Mouse (Mus musculus) embryonic facial prominence, embryonic 10.5 days (tissue): ENCODE results near the gene Nelfcd. TPM values are rescaled to one million over a fixed set of nuclear protein-coding genes. Genes with fewer than 3 reads are reported as not detected.

Source experiments
- DNase-seq: peaks from one replicate; pipeline ENCODE4 v3.0.0-alpha.2; 2017; ENCODE audit warnings: low spot score
- H3K27ac ChIP-seq: fragments of 300-500 bp; sonication (generic); replicated peaks from 2 replicates; pipeline ENCODE4 v1.5.1; 2016; ENCODE audit warnings: mild to moderate bottlenecking
- H3K27me3 ChIP-seq: fragments of 300-500 bp; sonication (generic); replicated peaks from 2 replicates; pipeline ENCODE4 v1.6.1; 2016; ENCODE audit warnings: low read depth, mild to moderate bottlenecking; ENCODE audit not compliant: poor library complexity, severe bottlenecking
- H3K36me3 ChIP-seq: fragments of 300-500 bp; sonication (generic); replicated peaks from 2 replicates; pipeline ENCODE4 v1.6.1; 2016; ENCODE audit warnings: mild to moderate bottlenecking, moderate library complexity
- H3K4me1 ChIP-seq: fragments of 300-500 bp; sonication (generic); 2 replicates; pipeline ENCODE4 v1.6.1; 2016
- H3K4me3 ChIP-seq: fragments of 300-500 bp; sonication (generic); 2 replicates; pipeline ENCODE4 v1.5.1; 2016; ENCODE audit warnings: mild to moderate bottlenecking, moderate library complexity
- H3K9me3 ChIP-seq: fragments of 300-500 bp; sonication (generic); 2 replicates; pipeline ENCODE4 v1.6.1; 2016; ENCODE audit warnings: mild to moderate bottlenecking
- WGBS: fragments of 180-500 bp; shearing (Covaris S2); methylation state at CpG from one replicate; pipeline ENCODE4 v1.1.7; 2016; 5-methylcytosine and 5-hydroxymethylcytosine counted together
- polyA plus RNA-seq: library from polyadenylated mRNA; unstranded; fragments of >200 nt; fragmentation: Nextera tagmentation; extraction: Ambion mirVana; gene quantifications from 2 replicates; pipeline ENCODE4 v1.2.1, GENCODE M21; 2016

The Nelfcd gene
- polyA plus RNA-seq, 1 experiment from 2014 or later = 195 TPM

- Histone ChIP-seq H3K36me3 (peaks cover 28% of the 10 kb centered on the region), H3K27ac (peak overlapping the region; percentile 87; the same call in 1 of the 2 replicates), H3K4me3 (peak overlapping the region; percentile 67; the same call in 1 of the 2 replicates), H3K27me3 (no peaks in the 10 kb centered on the region), H3K4me1 (peaks cover 39% of the 10 kb centered on the region), H3K9me3 (no peaks in the 10 kb centered on the region)
- 46% methylated on average over 5 of the region's 5 CpGs for WGBS
- no peak for DNase-seq
Observed at GRCm38 (mm10) chr2:174439450-174439838, 23.8 kb downstream of the Nelfcd start.

GRCm38 (mm10) chr2:174439961-174440360, 24.4 kb downstream of the Nelfcd start:
- WGBS = 84% methylated on average over 9 of the region's 9 CpGs
- peaks cover 39% of the 10 kb centered on the region for H3K4me1 ChIP-seq
- H3K27me3 ChIP-seq = no peaks in the 10 kb centered on the region
- peaks cover 23% of the 10 kb centered on the region for H3K36me3 ChIP-seq
- no peak overlapping the region for H3K4me3 ChIP-seq
- no peak for DNase-seq
- H3K9me3 ChIP-seq = no peaks in the 10 kb centered on the region
- no peak overlapping the region; the same call in 1 of the 2 replicates for H3K27ac ChIP-seq

GRCm38 (mm10) chr2:174441898-174442297, 26.3 kb downstream of the Nelfcd start:
- no peak overlapping the region for H3K27ac ChIP-seq
- no peak overlapping the region for H3K4me3 ChIP-seq
- DNase-seq = no peak
- 81% methylated on average over 4 of the region's 4 CpGs for WGBS
- H3K36me3 ChIP-seq = peaks cover 6% of the 10 kb centered on the region; the same call in 1 of the 2 replicates
- H3K4me1 ChIP-seq = peaks cover 47% of the 10 kb centered on the region
- H3K27me3 ChIP-seq = no peaks in the 10 kb centered on the region
- H3K9me3 ChIP-seq = no peaks in the 10 kb centered on the region

- Histone ChIP-seq H3K27ac (no peak overlapping the region; the same call in 1 of the 2 replicates), H3K27me3 (no peaks in the 10 kb centered on the region), H3K36me3 (peaks cover under 1% of the 10 kb centered on the region; the same call in 1 of the 2 replicates), H3K4me1 (peaks cover 47% of the 10 kb centered on the region), H3K4me3 (no peak overlapping the region), H3K9me3 (no peaks in the 10 kb centered on the region)
- no peak for DNase-seq
- WGBS = 86% methylated on average over 9 of the region's 9 CpGs
Observed at GRCm38 (mm10) chr2:174442460-174442859, 26.9 kb downstream of the Nelfcd start.

- H3K27me3 ChIP-seq = no peaks in the 10 kb centered on the region
- H3K36me3 ChIP-seq = no peaks in the 10 kb centered on the region
- H3K9me3 ChIP-seq = no peaks in the 10 kb centered on the region
- 60% methylated on average over 2 of the region's 2 CpGs for WGBS
- no peak overlapping the region for H3K4me3 ChIP-seq
- H3K27ac ChIP-seq = peak overlapping the region; percentile 35; the same call in 1 of the 2 replicates
- H3K4me1 ChIP-seq = peaks cover 41% of the 10 kb centered on the region
- DNase-seq = no peak
Observed at GRCm38 (mm10) chr2:174443046-174443445, 27.4 kb downstream of the Nelfcd start.

GRCm38 (mm10) chr2:174444359-174444758, 28.8 kb downstream of the Nelfcd start:
- no peaks in the 10 kb centered on the region for H3K27me3 ChIP-seq
- no peak overlapping the region for H3K27ac ChIP-seq
- WGBS = 85% methylated on average over 7 of the region's 7 CpGs
- H3K9me3 ChIP-seq = no peaks in the 10 kb centered on the region
- H3K36me3 ChIP-seq = no peaks in the 10 kb centered on the region
- H3K4me3 ChIP-seq = no peak overlapping the region
- peaks cover 28% of the 10 kb centered on the region for H3K4me1 ChIP-seq
- no peak for DNase-seq

GRCm38 (mm10) chr2:174445018-174445417, 29.4 kb downstream of the Nelfcd start:
- WGBS = 79% methylated on average over 6 of the region's 6 CpGs
- no peak for DNase-seq
- Histone ChIP-seq H3K27ac (no peak overlapping the region), H3K4me3 (no peak overlapping the region), H3K27me3 (no peaks in the 10 kb centered on the region), H3K4me1 (peaks cover 21% of the 10 kb centered on the region), H3K36me3 (no peaks in the 10 kb centered on the region), H3K9me3 (no peaks in the 10 kb centered on the region)

GRCm38 (mm10) chr2:174446492-174446891, 30.9 kb downstream of the Nelfcd start:
- Histone ChIP-seq H3K4me1 (peaks cover 19% of the 10 kb centered on the region), H3K36me3 (no peaks in the 10 kb centered on the region), H3K9me3 (no peaks in the 10 kb centered on the region), H3K27ac (peak overlapping the region; percentile 54; the same call in 1 of the 2 replicates), H3K27me3 (no peaks in the 10 kb centered on the region), H3K4me3 (no peak overlapping the region)
- DNase-seq = no peak
- 51% methylated on average over 7 of the region's 7 CpGs for WGBS

GRCm38 (mm10) chr2:174446905-174447304, 31.3 kb downstream of the Nelfcd start:
- no peak overlapping the region for H3K4me3 ChIP-seq
- no peaks in the 10 kb centered on the region for H3K9me3 ChIP-seq
- 59% methylated on average over 8 of the region's 8 CpGs for WGBS
- H3K27ac ChIP-seq = peak overlapping the region; percentile 54; the same call in 1 of the 2 replicates
- peaks cover 16% of the 10 kb centered on the region for H3K4me1 ChIP-seq
- no peaks in the 10 kb centered on the region for H3K27me3 ChIP-seq
- no peak for DNase-seq
- H3K36me3 ChIP-seq = no peaks in the 10 kb centered on the region

- H3K9me3 ChIP-seq = no peaks in the 10 kb centered on the region
- WGBS = 87% methylated on average over 4 of the region's 4 CpGs
- peaks cover 12% of the 10 kb centered on the region for H3K4me1 ChIP-seq
- no peaks in the 10 kb centered on the region for H3K27me3 ChIP-seq
- no peak overlapping the region for H3K27ac ChIP-seq
- H3K4me3 ChIP-seq = no peak overlapping the region
- no peaks in the 10 kb centered on the region for H3K36me3 ChIP-seq
- no peak for DNase-seq
Observed at GRCm38 (mm10) chr2:174448405-174448804, 32.8 kb downstream of the Nelfcd start.

- Histone ChIP-seq H3K36me3 (no peaks in the 10 kb centered on the region), H3K4me1 (peaks cover 16% of the 10 kb centered on the region), H3K9me3 (no peaks in the 10 kb centered on the region), H3K27me3 (no peaks in the 10 kb centered on the region), H3K4me3 (no peak within 1 kb of the TSS), H3K27ac (no peak within 1 kb of the TSS)
- 77% methylated on average over 4 of the region's 4 CpGs for WGBS
- no peak for DNase-seq
Observed at GRCm38 (mm10) chr2:174450353-174450752, 34.7 kb downstream of the Nelfcd start, which contains the start of gene Tubb1. Tubb1 (plus strand) TSS chr2:174450695.

- H3K4me3 ChIP-seq = no peak overlapping the region
- peaks cover 3% of the 10 kb centered on the region; the same call in 1 of the 2 replicates for H3K4me1 ChIP-seq
- H3K36me3 ChIP-seq = no peaks in the 10 kb centered on the region
- DNase-seq = no peak
- H3K27me3 ChIP-seq = no peaks in the 10 kb centered on the region
- no peak overlapping the region for H3K27ac ChIP-seq
- H3K9me3 ChIP-seq = no peaks in the 10 kb centered on the region
- 75% methylated on average over 7 of the region's 7 CpGs for WGBS
Observed at GRCm38 (mm10) chr2:174453681-174454080, 38.1 kb downstream of the Nelfcd start.

- Histone ChIP-seq H3K27me3 (no peaks in the 10 kb centered on the region), H3K27ac (no peak overlapping the region), H3K36me3 (peaks cover 32% of the 10 kb centered on the region), H3K4me3 (no peak overlapping the region), H3K9me3 (no peaks in the 10 kb centered on the region), H3K4me1 (peaks cover 18% of the 10 kb centered on the region)
- DNase-seq = no peak
- WGBS = 74% methylated on average over 2 of the region's 2 CpGs
Observed at GRCm38 (mm10) chr2:174459365-174459764, 43.8 kb downstream of the Nelfcd start.
